Mouse (Mus musculus) lung, adult 2 months (tissue): ENCODE measurements around the gene Nmi. TPM values are rescaled to one million over a fixed set of nuclear protein-coding genes. Genes with fewer than 3 reads are reported as not detected.

Experiments used
- DNase-seq: peaks from one replicate; pipeline ENCODE4 v3.0.0; 2022
- H3K4me1 ChIP-seq: fragments of 200-500 bp; 2 replicates; pipeline ENCODE4 v1.6.1; 2011; ENCODE audit warnings: low read length; ENCODE audit not compliant: control insufficient read depth, insufficient read depth
- H3K4me3 ChIP-seq: fragments of 200-500 bp; replicated peaks from 2 replicates; pipeline ENCODE3; 2011; ENCODE audit warnings: low read depth, mild to moderate bottlenecking, control low read depth, low read length; ENCODE audit errors: extremely low read depth
- CTCF ChIP-seq: fragments of 200-500 bp; IDR thresholded peaks from 2 replicates; pipeline ENCODE4 v1.5.1; 2011; ENCODE audit warnings: mild to moderate bottlenecking, low read length, control low read depth; ENCODE audit not compliant: insufficient read depth
- POLR2A ChIP-seq: fragments of 200-500 bp; IDR thresholded peaks from 2 replicates; pipeline ENCODE4 v1.6.1; 2011; ENCODE audit warnings: low read depth, mild to moderate bottlenecking, control low read depth, low read length, borderline replicate concordance; ENCODE audit errors: extremely low read depth
- WGBS: fragments of 180-500 bp; shearing (Covaris S2); methylation state at CpG from one replicate; pipeline ENCODE4 v1.1.7; 2018; 5-methylcytosine and 5-hydroxymethylcytosine counted together
- polyA plus RNA-seq: library from polyadenylated mRNA; depleted of rRNA; stranded (reverse); fragments of >200 nt; gene quantifications from 2 replicates; pipeline ENCODE4 v1.2.3, GENCODE M21; 2012

The Nmi gene
- polyA plus RNA-seq, 1 experiment = 8.0 TPM

DNA sequence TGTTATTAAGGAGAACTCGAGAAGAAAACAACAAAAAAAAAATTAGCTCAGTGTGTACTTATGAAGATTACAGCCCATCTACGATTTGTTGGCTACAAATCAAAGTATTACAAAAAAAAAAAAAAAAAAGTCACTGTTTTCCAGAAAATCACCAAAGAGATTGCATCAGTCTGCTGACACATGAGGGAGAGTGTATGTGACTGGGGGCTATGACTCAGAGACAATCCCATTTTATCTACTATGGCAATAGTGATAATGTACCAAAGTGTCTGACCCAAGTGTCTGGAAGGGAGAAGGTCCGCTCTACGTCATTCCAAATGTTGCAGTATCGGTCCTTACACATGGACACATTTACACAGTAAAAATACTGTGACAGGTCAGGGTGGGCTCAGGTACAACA lies 13.4 kb upstream of the Nmi start:
- no peak for TF ChIP-seq CTCF
- no peak for TF ChIP-seq POLR2A
- DNase-seq = no peak
- Histone ChIP-seq H3K4me3 (no peak overlapping the region), H3K4me1 (peaks cover 4% of the 10 kb centered on the region; the same call in 1 of the 2 replicates)
- WGBS = 72% methylated on average over 5 of the region's 5 CpGs

DNA sequence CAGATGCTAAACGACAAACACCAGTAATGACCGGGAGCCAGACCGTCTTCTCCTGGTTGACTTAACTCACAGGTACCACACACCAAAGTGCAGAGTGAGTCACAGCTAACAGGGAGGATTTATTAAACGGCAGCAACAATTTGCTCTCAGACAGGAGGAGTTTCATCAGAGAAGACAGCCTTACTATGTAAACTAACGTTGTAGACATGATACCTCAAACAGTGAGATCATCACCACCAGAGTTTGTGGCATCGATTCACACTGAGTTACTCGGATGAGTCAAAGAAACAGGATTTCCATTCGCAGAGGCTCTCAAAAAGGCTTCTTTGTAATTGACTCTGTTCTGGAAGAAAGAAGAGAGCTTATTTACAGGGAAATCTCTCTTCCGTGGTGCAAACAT lies 12.9 kb upstream of the Nmi start:
- DNase-seq = no peak
- 71% methylated on average over 9 of the region's 9 CpGs for WGBS
- no peak overlapping the region for H3K4me3 ChIP-seq
- peaks cover 4% of the 10 kb centered on the region; the same call in 1 of the 2 replicates for H3K4me1 ChIP-seq
- TF ChIP-seq CTCF = no peak
- no peak for TF ChIP-seq POLR2A

DNA sequence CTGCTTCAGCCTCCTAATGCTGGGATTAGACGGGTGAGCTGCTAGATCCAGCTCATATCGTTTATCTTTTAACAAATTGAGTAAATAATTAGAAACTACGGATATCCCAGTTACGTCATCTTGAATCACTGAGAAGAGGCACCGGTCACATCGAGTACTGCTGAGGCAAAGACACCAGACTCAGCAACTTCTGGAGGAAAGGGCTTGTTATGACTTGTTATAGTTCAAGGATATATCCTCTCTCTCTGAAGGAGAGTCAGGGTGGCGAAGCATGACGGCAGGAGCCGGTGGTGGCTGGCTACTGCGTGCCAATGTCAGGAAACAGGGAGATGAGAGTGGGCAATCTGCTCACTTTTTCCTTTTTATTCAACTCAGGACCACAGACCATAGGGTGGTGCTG lies 11.9 kb upstream of the Nmi start:
- Histone ChIP-seq H3K4me1 (peaks cover 4% of the 10 kb centered on the region; the same call in 1 of the 2 replicates), H3K4me3 (no peak overlapping the region)
- WGBS = 82% methylated on average over 10 of the region's 10 CpGs
- TF ChIP-seq CTCF (no peak), POLR2A (no peak)
- no peak for DNase-seq

DNA sequence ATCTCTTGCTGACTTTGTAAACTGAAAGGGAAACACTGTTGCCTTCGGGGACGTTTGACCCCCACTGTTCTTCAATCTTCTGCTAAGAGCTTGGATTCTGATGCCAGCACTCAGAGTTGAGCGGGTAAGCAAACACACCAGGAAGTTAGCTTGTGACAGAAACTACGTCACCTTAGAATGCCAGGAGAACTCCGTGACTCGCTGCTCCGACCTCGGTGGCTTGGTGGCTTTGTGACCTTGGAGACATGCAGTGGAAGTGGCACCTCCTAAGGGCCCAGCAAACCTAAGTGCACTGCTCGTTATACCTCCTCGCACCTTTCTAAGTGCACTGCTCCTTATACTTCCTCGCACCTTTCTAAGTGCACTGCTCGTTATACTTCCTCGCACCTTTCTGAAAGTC lies 9.0 kb upstream of the Nmi start:
- no peak for DNase-seq
- WGBS = 25% methylated on average over 13 of the region's 13 CpGs
- peaks cover 4% of the 10 kb centered on the region; the same call in 1 of the 2 replicates for H3K4me1 ChIP-seq
- TF ChIP-seq POLR2A (no peak), CTCF (no peak)
- peak overlapping the region; percentile 22 for H3K4me3 ChIP-seq

DNA sequence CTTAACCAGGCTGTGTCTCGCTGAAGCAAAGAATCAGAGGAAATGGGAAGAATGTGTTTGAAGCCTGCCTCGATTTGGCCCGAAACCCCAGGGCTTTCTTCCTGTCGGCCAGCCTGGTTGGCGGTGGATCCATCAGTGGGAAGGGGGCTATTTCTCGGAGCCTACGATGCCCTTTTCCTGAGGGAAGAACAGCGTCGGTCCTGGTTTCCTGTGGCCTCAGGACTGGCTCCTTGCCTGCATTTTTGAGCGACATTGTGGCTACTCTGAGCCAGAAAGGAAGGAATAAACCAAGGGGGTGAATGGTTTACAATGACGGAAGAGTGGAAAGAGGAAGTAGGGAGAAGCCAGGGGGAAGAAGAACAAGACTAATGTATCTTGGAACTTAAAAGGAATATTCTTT lies 8.3 kb upstream of the Nmi start:
- DNase-seq = peak; percentile 20
- TF ChIP-seq CTCF (no peak), POLR2A (no peak)
- peak overlapping the region; percentile 46 for H3K4me3 ChIP-seq
- H3K4me1 ChIP-seq = peaks cover 4% of the 10 kb centered on the region; the same call in 1 of the 2 replicates
- 18% methylated on average over 11 of the region's 11 CpGs for WGBS

DNA sequence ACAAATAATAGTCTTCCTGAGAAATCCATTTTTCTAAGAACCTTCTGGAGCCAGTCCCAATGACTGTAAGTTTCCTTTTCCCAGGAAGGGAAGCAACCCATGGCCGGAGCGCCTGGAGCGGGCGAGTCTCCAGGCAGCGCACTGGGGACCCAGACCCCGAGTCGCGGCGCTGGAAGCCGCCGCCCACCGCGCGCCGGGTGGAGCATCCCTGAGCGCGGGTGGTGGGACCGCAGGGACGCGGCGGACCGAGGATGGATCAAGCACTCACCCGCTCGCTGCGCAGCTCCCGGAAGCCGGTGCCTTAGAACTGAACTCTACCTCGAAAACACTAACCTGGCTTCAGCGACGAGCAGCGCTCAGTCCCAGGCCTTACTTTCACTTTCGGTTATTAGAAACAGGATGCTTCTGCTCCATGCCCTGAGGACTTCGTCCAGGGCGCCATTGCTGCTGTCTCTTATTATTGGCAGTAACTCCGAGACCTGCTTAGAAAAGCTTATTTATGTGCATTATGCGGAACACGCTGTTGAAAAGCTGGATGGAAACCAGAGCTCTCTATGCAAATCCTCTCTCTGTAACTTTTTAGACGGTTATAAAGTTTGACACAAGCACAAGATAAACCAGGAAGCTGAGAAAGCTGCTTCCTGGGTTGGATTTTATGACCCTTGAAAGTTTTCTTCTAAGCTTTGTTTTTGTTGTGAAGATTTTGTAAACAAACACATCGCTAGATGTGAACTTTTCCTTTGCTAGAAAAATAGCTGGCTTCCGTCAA lies 469 bp downstream of the Nmi start:
- no peaks in the 10 kb centered on the region; the same call in 1 of the 2 replicates for H3K4me1 ChIP-seq
- peak; percentile 72; the same call in 1 of the 2 replicates for TF ChIP-seq POLR2A
- no peak for TF ChIP-seq CTCF
- WGBS = 1% methylated on average over 40 of the region's 40 CpGs
- H3K4me3 ChIP-seq = peak overlapping the region; percentile 95
- peak; percentile 62 for DNase-seq

DNA sequence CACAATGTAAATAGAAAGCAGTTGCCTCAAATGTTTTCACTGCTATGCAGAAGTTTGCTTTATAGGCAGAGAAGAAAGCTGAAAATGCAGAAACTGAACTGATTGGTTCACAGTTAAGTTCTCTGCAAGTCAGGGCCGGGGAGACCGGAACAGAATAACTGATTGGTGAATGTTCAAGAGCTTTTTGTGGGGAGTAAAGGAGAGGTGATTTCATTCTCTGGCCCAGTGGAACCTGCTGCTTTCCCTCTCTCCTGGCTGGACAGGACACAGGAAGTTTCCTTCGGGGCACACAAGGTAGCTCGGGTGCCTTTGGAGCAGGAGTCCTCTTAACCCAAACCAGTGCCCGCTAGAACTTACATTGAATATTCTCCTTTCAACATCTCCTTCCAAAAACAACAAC lies 1.2 kb downstream of the Nmi start:
- TF ChIP-seq POLR2A = peak; percentile 30; the same call in 1 of the 2 replicates
- no peak for TF ChIP-seq CTCF
- no peaks in the 10 kb centered on the region; the same call in 1 of the 2 replicates for H3K4me1 ChIP-seq
- peak overlapping the region; percentile 34 for H3K4me3 ChIP-seq
- 5% methylated on average over 5 of the region's 5 CpGs for WGBS
- peak; percentile 40 for DNase-seq

DNA sequence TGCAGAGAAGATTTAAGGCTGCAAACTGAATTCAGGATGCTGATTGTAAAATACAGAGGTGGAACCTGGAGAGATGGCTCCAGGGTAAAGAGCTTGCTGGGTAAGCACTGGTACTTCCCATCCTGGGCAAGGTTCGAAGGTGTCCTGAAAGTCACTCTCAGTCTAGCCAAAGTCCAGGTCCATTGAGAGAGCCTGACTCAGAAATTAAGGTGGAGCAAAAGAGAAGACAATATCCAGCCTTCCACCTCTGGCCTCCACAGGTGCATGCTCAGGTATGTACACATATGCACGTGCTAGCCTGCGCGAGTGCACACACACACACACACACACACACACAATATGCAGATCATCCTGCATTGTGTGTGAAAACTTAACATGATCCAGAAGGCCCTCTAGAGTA lies 2.4 kb downstream of the Nmi start:
- 95% methylated on average over 4 of the region's 4 CpGs for WGBS
- DNase-seq = no peak
- no peak for TF ChIP-seq POLR2A
- no peak for TF ChIP-seq CTCF

DNA sequence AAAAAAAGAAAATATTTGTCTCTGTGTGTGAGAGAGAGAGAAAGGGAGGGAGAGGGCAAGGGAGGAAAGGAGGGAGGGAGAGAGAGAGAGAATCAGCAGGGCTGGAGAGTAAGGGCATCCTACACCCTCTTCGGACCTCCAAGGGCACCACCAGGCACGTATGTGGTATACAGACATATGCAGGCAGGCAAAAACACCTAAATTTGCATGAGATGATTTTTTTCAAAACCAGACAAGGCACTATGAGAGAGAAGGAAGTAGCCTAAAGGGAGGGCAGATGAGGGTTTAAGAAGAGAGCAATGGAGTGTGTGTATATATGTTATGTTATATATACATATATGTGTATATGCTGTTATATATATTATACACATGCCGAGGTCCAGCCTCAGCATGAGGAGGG lies 6.0 kb downstream of the Nmi start:
- 80% methylated on average over 3 of the region's 3 CpGs for WGBS
- Histone ChIP-seq H3K4me1 (no peaks in the 10 kb centered on the region; the same call in 1 of the 2 replicates), H3K4me3 (no peak overlapping the region)
- TF ChIP-seq POLR2A = no peak
- no peak for TF ChIP-seq CTCF
- no peak for DNase-seq

More for the DNA sequence above, 2.4 kb downstream of the Nmi start:
- Histone ChIP-seq H3K4me3 (no peak overlapping the region), H3K4me1 (no peaks in the 10 kb centered on the region; the same call in 1 of the 2 replicates)

DNA sequence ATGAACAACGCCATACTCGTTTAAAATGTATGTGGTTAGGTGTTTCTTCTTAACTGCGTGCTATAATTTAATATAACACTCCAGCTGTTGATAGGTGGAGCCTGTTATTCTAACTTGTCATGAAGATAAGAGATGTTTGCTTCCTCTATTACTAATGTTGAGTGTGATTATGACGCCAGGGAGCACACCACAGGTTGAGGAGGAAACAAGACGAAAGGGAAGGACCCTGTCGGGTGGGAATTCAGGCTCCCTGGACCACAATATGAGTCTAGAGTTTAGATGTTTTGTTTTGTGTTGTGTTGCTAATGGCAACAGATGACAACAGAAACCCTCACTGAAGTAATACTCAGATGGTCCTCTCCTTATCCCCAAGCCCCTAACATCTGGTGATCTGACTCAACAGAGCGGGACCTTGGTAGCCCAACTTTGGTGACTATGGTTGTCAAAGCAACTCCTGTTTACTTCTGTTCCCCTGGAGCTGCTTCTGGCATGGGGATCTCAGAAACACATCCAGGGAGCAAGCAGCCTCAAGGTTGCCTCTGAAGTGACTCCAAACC lies 19.6 kb downstream of the Nmi start:
- H3K4me1 ChIP-seq = no peaks in the 10 kb centered on the region
- H3K4me3 ChIP-seq = no peak overlapping the region
- 72% methylated on average over 7 of the region's 7 CpGs for WGBS
- TF ChIP-seq POLR2A (no peak), CTCF (no peak)
- DNase-seq = no peak
